Mouse (Mus musculus) intestine, postnatal 0 days (tissue): ENCODE data around the gene Ano9. TPM values are rescaled to one million over a fixed set of nuclear protein-coding genes. Genes with fewer than 3 reads are reported as not detected.

Experiments
- ATAC-seq: fragments of 200-750 bp; cut with Nextera tagmentation; 2 replicates; pipeline ENCODE4 v1.8.0; 2017; ENCODE audit warnings: mild to moderate bottlenecking, moderate TSS enrichment, moderate library complexity
- H3K27ac ChIP-seq: fragments of 300-500 bp; sonication (generic); 2 replicates; pipeline ENCODE4 v1.5.1; 2014; ENCODE audit warnings: mild to moderate bottlenecking, low read depth, low read length, moderate library complexity
- H3K27me3 ChIP-seq: fragments of 300-500 bp; sonication (generic); replicated peaks from 2 replicates; pipeline ENCODE4 v1.6.1; 2014; ENCODE audit warnings: low read length, mixed read lengths; ENCODE audit not compliant: control insufficient read depth, insufficient read depth
- H3K36me3 ChIP-seq: fragments of 300-500 bp; sonication (generic); 2 replicates; pipeline ENCODE4 v1.6.1; 2014; ENCODE audit warnings: mild to moderate bottlenecking, moderate library complexity; ENCODE audit not compliant: control insufficient read depth, insufficient read depth
- H3K4me1 ChIP-seq: fragments of 300-500 bp; sonication (generic); replicated peaks from 2 replicates; pipeline ENCODE4 v1.6.1; 2014; ENCODE audit warnings: antibody characterized with exemption, low read length, mixed read lengths; ENCODE audit not compliant: control insufficient read depth, insufficient read depth
- H3K4me2 ChIP-seq: fragments of 300-500 bp; sonication (generic); replicated peaks from 2 replicates; pipeline ENCODE4 v1.6.1; 2014; ENCODE audit warnings: low read depth, mild to moderate bottlenecking, moderate library complexity
- H3K4me3 ChIP-seq: fragments of 300-500 bp; sonication (generic); 2 replicates; pipeline ENCODE4 v1.5.1; 2014; ENCODE audit warnings: low read depth, low read length
- H3K9ac ChIP-seq: fragments of 300-500 bp; sonication (generic); 2 replicates; pipeline ENCODE4 v1.6.1; 2014; ENCODE audit warnings: mild to moderate bottlenecking, low read depth, low read length
- H3K9me3 ChIP-seq: fragments of 300-500 bp; sonication (generic); 2 replicates; pipeline ENCODE4 v1.6.1; 2016; ENCODE audit warnings: mixed run types; ENCODE audit not compliant: control insufficient read depth
- CTCF ChIP-seq: sonication (generic); IDR thresholded peaks from 2 replicates; pipeline ENCODE4 v1.5.1; 2016; ENCODE audit warnings: low read depth, mild to moderate bottlenecking, control low read depth, antibody characterized with exemption, moderate library complexity
- WGBS: fragments of 180-500 bp; shearing (Covaris S2); extraction: QIAGEN DNeasy Blood & Tissue Kit; methylation state at CpG from one replicate; pipeline ENCODE4 v1.1.7; 2014; 5-methylcytosine and 5-hydroxymethylcytosine counted together
- polyA plus RNA-seq: library from polyadenylated mRNA; unstranded; fragments of >200 nt; fragmentation: Nextera tagmentation; extraction: Ambion mirVana; gene quantifications from 2 replicates; pipeline ENCODE4 v1.2.1, GENCODE M21; 2015

Gene Ano9
- polyA plus RNA-seq, 1 experiment from 2014 or later, result 46.8 TPM

DNA sequence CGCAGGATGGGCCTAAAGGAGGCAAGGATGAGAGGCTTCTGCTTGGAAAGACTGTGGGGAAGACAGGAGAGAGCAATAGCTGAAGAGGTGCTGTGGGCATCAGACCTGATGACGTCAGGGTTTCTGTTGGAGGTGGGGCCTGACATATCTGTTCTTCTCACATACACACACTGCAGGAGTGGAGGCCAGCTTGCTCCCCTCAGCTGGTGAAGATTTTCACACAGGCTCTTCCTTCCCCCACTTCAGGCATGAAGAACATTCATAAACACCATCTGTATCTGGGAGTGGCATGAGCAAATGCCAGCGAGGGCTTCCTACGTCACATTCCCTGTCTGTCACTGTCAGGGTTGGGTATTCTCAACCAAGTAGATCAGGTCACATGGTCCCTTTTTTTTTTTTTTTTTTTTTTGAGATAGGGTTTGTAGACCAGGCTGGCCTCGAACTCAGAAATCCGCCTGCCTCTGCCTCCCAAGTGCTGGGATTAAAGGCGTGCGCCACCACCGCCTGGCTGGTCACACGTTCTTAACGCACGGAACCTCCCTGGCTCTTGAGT, 28.5 kb upstream of the Ano9 start:
- Histone ChIP-seq H3K4me1 (no peaks in the 10 kb centered on the region), H3K9me3 (no peaks in the 10 kb centered on the region), H3K36me3 (peaks cover 9% of the 10 kb centered on the region; the same call in 1 of the 2 replicates), H3K27me3 (no peaks in the 10 kb centered on the region), H3K4me3 (no peak overlapping the region), H3K4me2 (no peak overlapping the region), H3K9ac (no peak overlapping the region), H3K27ac (no peak overlapping the region)
- WGBS, result 90% methylated on average over 12 of the region's 12 CpGs
- TF ChIP-seq CTCF, result no peak
- ATAC-seq, result no peak

- Histone ChIP-seq H3K27ac (no peak overlapping the region), H3K4me3 (no peak overlapping the region), H3K9me3 (no peaks in the 10 kb centered on the region), H3K27me3 (no peaks in the 10 kb centered on the region), H3K4me2 (no peak overlapping the region), H3K36me3 (peaks cover 9% of the 10 kb centered on the region; the same call in 1 of the 2 replicates), H3K9ac (no peak overlapping the region), H3K4me1 (no peaks in the 10 kb centered on the region)
- 69% methylated on average over 1 of the region's 1 CpGs for WGBS
- no peak for TF ChIP-seq CTCF
- ATAC-seq, result no peak
Observed at GRCm38 (mm10) chr7:141145403-141145802, 27.8 kb upstream of the Ano9 start.

DNA sequence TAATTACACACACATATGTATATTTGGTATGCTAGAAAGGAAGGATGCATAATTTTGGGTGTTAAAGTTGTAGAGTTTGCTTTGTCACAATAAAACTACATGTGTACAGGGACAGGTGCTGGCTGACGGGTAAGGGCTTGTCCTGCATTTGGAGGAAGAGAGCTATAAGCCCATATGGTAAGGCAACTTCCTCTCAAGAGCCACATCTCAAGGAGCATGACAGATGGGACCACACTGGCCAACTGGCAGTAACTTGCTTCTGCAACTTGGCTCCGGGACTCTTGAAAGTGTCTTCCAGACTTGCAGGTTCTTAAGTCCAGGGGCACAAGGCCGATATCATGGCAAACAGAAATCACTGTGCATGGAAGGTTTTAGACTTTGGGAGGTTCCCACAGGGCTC, 27.0 kb upstream of the Ano9 start:
- peaks cover 9% of the 10 kb centered on the region; the same call in 1 of the 2 replicates for H3K36me3 ChIP-seq
- no peak overlapping the region for H3K4me2 ChIP-seq
- H3K9me3 ChIP-seq, result no peaks in the 10 kb centered on the region
- 87% methylated on average over 3 of the region's 3 CpGs for WGBS
- H3K4me1 ChIP-seq, result no peaks in the 10 kb centered on the region
- no peak overlapping the region for H3K4me3 ChIP-seq
- no peak overlapping the region for H3K27ac ChIP-seq
- H3K27me3 ChIP-seq, result no peaks in the 10 kb centered on the region
- no peak for ATAC-seq
- no peak for TF ChIP-seq CTCF
- no peak overlapping the region for H3K9ac ChIP-seq

DNA sequence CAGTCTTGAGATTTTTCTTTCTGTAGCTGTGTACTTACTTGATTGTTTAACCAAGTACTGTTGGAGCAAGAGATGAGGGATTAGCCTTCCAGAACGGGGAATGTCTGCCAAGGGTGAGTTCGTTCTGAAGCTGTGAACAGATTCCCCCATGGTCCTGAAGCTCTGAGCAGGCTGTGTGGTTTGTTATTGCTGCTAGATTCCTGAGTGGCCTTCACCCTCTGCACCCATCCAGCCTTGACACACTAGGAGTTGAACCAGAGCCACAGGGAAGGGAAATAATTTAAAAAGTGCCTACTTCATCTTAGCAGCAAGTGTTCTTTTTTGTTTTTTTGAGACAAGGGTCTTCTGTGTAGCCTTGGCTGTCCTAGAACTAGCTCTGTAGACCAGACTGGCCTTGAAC, 26.3 kb upstream of the Ano9 start:
- H3K27ac ChIP-seq, result no peak overlapping the region
- ATAC-seq, result no peak
- no peak overlapping the region for H3K4me2 ChIP-seq
- no peak for TF ChIP-seq CTCF
- no peaks in the 10 kb centered on the region for H3K9me3 ChIP-seq
- no peaks in the 10 kb centered on the region for H3K4me1 ChIP-seq
- H3K36me3 ChIP-seq, result peaks cover 11% of the 10 kb centered on the region; the same call in 1 of the 2 replicates
- 75% methylated on average over 2 of the region's 2 CpGs for WGBS
- H3K27me3 ChIP-seq, result no peaks in the 10 kb centered on the region
- H3K9ac ChIP-seq, result no peak overlapping the region
- H3K4me3 ChIP-seq, result no peak overlapping the region

DNA sequence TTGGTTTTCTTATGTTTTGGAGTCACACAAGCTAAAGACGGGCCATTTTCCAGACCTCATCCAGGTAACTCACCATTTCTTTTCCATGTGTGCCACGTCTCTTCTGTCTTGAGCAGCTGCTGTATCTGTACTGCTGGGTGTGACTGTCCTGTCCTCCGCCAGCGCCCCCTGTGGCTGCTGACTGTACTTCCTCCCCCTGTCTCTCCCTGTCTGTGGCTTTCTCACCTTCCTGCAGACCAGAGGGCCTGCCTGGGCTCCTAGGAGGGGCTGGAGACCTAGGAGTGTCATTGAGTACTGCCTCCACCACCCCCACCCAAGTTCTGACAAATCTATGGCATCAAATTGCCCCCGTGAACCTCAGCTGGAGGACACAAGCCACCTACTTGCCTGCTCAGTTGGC, 25.5 kb upstream of the Ano9 start:
- H3K27ac ChIP-seq, result no peak overlapping the region

DNA sequence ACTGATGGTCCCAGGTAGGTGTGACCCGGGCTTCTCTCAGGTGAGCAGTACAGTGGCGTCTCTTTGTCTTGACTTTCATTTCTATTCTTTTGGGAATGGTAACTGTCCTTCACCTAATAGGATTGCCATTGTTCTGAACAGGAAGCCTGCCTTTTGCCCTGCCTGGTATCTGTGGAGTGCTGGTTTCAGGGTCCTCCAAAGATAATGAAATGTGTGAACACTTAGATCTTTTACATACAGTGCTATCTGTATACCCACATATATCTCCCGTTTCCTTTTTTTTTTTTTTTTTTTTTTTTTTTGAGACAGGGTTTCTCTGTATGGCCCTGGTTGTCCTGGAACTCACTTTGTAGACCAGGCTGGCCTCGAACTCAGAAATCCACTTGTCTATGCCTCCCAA, 23.7 kb upstream of the Ano9 start:
- Histone ChIP-seq H3K4me3 (no peak overlapping the region), H3K27ac (no peak overlapping the region), H3K27me3 (no peaks in the 10 kb centered on the region), H3K4me2 (no peak overlapping the region), H3K9me3 (no peaks in the 10 kb centered on the region), H3K36me3 (peaks cover 27% of the 10 kb centered on the region), H3K9ac (no peak overlapping the region), H3K4me1 (no peaks in the 10 kb centered on the region)
- WGBS, result 89% methylated on average over 4 of the region's 4 CpGs
- no peak for ATAC-seq
- TF ChIP-seq CTCF, result no peak

More for the DNA sequence above, 25.5 kb upstream of the Ano9 start:
- 0 out of 2 replicates have a peak, but pooled peaks have one; percentile 47 for ATAC-seq
- Histone ChIP-seq H3K27me3 (no peaks in the 10 kb centered on the region), H3K9me3 (no peaks in the 10 kb centered on the region), H3K4me2 (no peak overlapping the region), H3K4me3 (no peak overlapping the region), H3K9ac (no peak overlapping the region), H3K4me1 (no peaks in the 10 kb centered on the region), H3K36me3 (peaks cover 19% of the 10 kb centered on the region; the same call in 1 of the 2 replicates)
- WGBS, result 53% methylated on average over 5 of the region's 5 CpGs
- peak; percentile 78 for TF ChIP-seq CTCF
